Mouse (Mus musculus): ENCODE results near the gene Uncx. TPM values are rescaled to one million over a fixed set of nuclear protein-coding genes. Genes with fewer than 3 reads are reported as not detected.
"Not testable (repeated sequence)": the region's sequence is repeated elsewhere in the genome, so short reads cannot be mapped to it uniquely, and the experiment has no call there.

The Uncx gene
- total RNA-seq, 2 experiments from 2014 or later: 0.20 TPM; not detected in 1

DNA sequence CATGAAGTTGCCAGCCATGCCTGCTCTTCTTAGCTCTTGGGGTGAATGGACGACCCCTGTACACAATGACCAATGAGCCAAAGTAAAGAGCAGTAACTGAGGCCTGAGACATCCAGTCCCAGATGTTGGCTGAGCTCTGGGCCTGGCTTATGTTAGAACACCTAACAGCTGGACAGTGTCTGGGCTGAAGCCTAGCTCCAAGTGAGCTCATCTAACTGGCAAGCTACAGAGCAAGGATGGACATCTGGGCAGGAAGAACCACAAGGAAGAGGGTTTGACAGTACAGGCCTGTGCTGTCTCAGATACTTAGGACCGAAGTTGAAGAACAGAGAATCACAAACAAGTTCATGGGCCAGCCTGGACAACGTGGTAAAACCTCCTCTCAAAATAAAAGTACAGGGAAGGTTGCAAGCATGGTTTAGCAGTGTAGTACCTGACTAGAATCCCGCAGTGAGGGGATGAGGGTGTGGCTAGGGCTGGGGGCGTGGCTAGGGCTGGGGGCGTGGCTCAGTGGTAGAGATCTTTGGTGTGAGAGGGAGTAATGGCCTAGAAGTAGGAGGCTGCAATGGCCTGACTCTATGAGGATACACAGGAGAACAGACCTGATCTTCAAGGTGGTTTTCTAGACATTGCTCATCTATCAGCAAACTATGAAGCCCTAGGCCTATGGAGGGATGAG, 47.5 kb downstream of the Uncx start:
- DNase-seq (ENCODE audit: low spot score in 2 of 2); intact Hi-C loops (cut with DNase I): not testable (repeated sequence)

- intact Hi-C loops (cut with DNase I): no loop called here
- no peak for DNase-seq (ENCODE audit: low spot score in 2 of 2)
Observed at GRCm38 (mm10) chr5:139592011-139592410, 48.7 kb downstream of the Uncx start.

- intact Hi-C loops (cut with DNase I): no loop called here
- no peak for DNase-seq (ENCODE audit: low spot score in 2 of 2)
Observed at GRCm38 (mm10) chr5:139592850-139593249, 49.6 kb downstream of the Uncx start.

GRCm38 (mm10) chr5:139593746-139594145, 50.5 kb downstream of the Uncx start:
- DNase-seq (ENCODE audit: low spot score in 2 of 2): no peak
- intact Hi-C loops (cut with DNase I): no loop called here

DNA sequence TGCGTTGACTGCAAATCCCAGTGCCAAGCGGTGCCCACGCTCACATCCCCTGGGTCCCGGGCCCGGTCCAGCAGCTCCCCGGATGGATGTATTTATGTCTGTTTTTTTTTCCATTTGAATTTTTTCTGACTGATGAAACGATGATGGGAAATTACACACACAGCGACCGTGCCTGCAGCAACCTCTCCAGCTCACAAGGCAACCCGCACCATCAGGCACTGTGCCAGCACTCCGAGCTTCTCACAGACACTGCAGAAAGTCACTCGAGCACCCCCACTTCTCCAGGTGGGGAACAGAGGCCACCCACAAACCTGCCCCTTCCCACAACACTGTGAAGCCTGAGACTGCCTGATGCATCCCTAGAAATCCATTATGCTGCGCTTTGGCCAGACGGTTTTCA, 51.7 kb downstream of the Uncx start:
- intact Hi-C loops (cut with DNase I): no loop called here
- DNase-seq (ENCODE audit: low spot score in 2 of 2): no peak

Other genes starting within 250 kb of the Uncx start
- 100 to 1,000 TPM; 260 to 316 TPM for gene Adap1, start 217.9 kb upstream of the Uncx start, total RNA-seq (2021)
- 10 to 100 TPM; 65.7 to 74.4 TPM for gene Cox19, start 192.1 kb upstream of the Uncx start, total RNA-seq (2021)
- gene Cyp2w1, start 190.9 kb upstream of the Uncx start, total RNA-seq (2021): not detected
- gene Gpr146, start 165.8 kb upstream of the Uncx start, total RNA-seq (2021): 10 to 100 TPM; 13.5 to 14.0 TPM
- under 1 TPM in 1 of 2 experiments, not detected in 1; 0.27 TPM for gene C130050O18Rik, start 138.2 kb upstream of the Uncx start, total RNA-seq (2021)
- 1 to 10 TPM; 2.9 to 3.3 TPM for gene Gper1, start 120.3 kb upstream of the Uncx start, total RNA-seq (2021)
- 10 to 100 TPM; 15.3 to 17.0 TPM for gene 3110082I17Rik, start 83.0 kb upstream of the Uncx start, total RNA-seq (2021)
- gene Zfand2a, start 58.9 kb upstream of the Uncx start, total RNA-seq (2021): 10 to 100 TPM; 63.6 to 67.6 TPM
- 1 to 10 TPM; 1.7 to 3.4 TPM for gene Micall2, start 192.8 kb downstream of the Uncx start, total RNA-seq (2021)
- 10 to 100 TPM; 95.5 to 96.2 TPM for gene Ints1, start 232.2 kb downstream of the Uncx start, total RNA-seq (2021)
- 1 to 10 TPM; 8.2 to 8.8 TPM for gene Mafk, start 248.0 kb downstream of the Uncx start, total RNA-seq (2021)